Mouse (Mus musculus) heart, embryonic 10.5 days (tissue): ENCODE results near the gene Asap3. TPM values are rescaled to one million over a fixed set of nuclear protein-coding genes. Genes with fewer than 3 reads are reported as not detected.
A peak's percentile ranks its signal among the peaks of the same experiment; 100 is the strongest.

Source experiments
- DNase-seq: peaks from one replicate; pipeline ENCODE4 v3.0.0-alpha.2; 2017; ENCODE audit warnings: low spot score
- H3K27ac ChIP-seq: fragments of 300-500 bp; sonication (generic); 2 replicates; pipeline ENCODE4 v1.5.1; 2016; ENCODE audit warnings: mild to moderate bottlenecking
- H3K27me3 ChIP-seq: fragments of 300-500 bp; sonication (generic); 2 replicates; pipeline ENCODE4 v1.6.1; 2016; ENCODE audit warnings: mild to moderate bottlenecking; ENCODE audit not compliant: poor library complexity, insufficient read depth, severe bottlenecking
- H3K36me3 ChIP-seq: fragments of 300-500 bp; sonication (generic); 2 replicates; pipeline ENCODE4 v1.6.1; 2016; ENCODE audit warnings: mild to moderate bottlenecking, moderate library complexity
- H3K4me1 ChIP-seq: fragments of 300-500 bp; sonication (generic); 2 replicates; pipeline ENCODE4 v1.6.1; 2016; ENCODE audit warnings: mild to moderate bottlenecking
- H3K4me3 ChIP-seq: fragments of 300-500 bp; sonication (generic); 2 replicates; pipeline ENCODE4 v1.5.1; 2016; ENCODE audit warnings: mild to moderate bottlenecking, moderate library complexity
- H3K9me3 ChIP-seq: fragments of 300-500 bp; sonication (generic); 2 replicates; pipeline ENCODE4 v1.6.1; 2016; ENCODE audit warnings: mild to moderate bottlenecking, moderate library complexity
- WGBS: fragments of 180-500 bp; shearing (Covaris S2); methylation state at CpG from one replicate; pipeline ENCODE4 v1.1.7; 2016; 5-methylcytosine and 5-hydroxymethylcytosine counted together
- polyA plus RNA-seq: library from polyadenylated mRNA; unstranded; fragments of >200 nt; fragmentation: Nextera tagmentation; extraction: Ambion mirVana; gene quantifications from 2 replicates; pipeline ENCODE4 v1.2.1, GENCODE M21; 2016

The Asap3 gene
- polyA plus RNA-seq, 1 experiment from 2014 or later, result 3.7 TPM

- 86% methylated on average over 23 of the region's 23 CpGs for WGBS
- no peaks in the 10 kb centered on the region for H3K9me3 ChIP-seq
Observed at GRCm38 (mm10) chr4:136186739-136187472, 19.3 kb upstream of the Asap3 start.

GRCm38 (mm10) chr4:136188973-136189737 is 17.0 kb upstream of the Asap3 start:
- Histone ChIP-seq H3K27ac (no peak overlapping the region), H3K9me3 (no peaks in the 10 kb centered on the region), H3K4me1 (peaks cover 34% of the 10 kb centered on the region), H3K4me3 (no peak overlapping the region), H3K36me3 (peaks cover 63% of the 10 kb centered on the region), H3K27me3 (no peaks in the 10 kb centered on the region)
- no peak for DNase-seq
- WGBS, result 81% methylated on average over 6 of the region's 6 CpGs

More at GRCm38 (mm10) chr4:136186739-136187472, 19.3 kb upstream of the Asap3 start:
- Histone ChIP-seq H3K27ac (no peak overlapping the region), H3K4me1 (peaks cover 13% of the 10 kb centered on the region), H3K27me3 (no peaks in the 10 kb centered on the region), H3K36me3 (peaks cover 50% of the 10 kb centered on the region), H3K4me3 (no peak overlapping the region)
- no peak for DNase-seq

GRCm38 (mm10) chr4:136189912-136190311 is 16.3 kb upstream of the Asap3 start:
- Histone ChIP-seq H3K4me3 (no peak overlapping the region), H3K27ac (peak overlapping the region; percentile 18; the same call in 1 of the 2 replicates), H3K4me1 (peaks cover 42% of the 10 kb centered on the region), H3K27me3 (no peaks in the 10 kb centered on the region), H3K9me3 (no peaks in the 10 kb centered on the region), H3K36me3 (peaks cover 57% of the 10 kb centered on the region)
- no peak for DNase-seq
- WGBS, result 82% methylated on average over 8 of the region's 8 CpGs

GRCm38 (mm10) chr4:136193571-136193970 is 12.6 kb upstream of the Asap3 start:
- WGBS, result 71% methylated on average over 3 of the region's 3 CpGs
- peaks cover 53% of the 10 kb centered on the region for H3K4me1 ChIP-seq
- H3K4me3 ChIP-seq, result no peak overlapping the region
- no peak for DNase-seq
- no peaks in the 10 kb centered on the region for H3K9me3 ChIP-seq
- H3K27me3 ChIP-seq, result no peaks in the 10 kb centered on the region
- H3K36me3 ChIP-seq, result peaks cover 40% of the 10 kb centered on the region
- H3K27ac ChIP-seq, result peak overlapping the region; percentile 49; the same call in 1 of the 2 replicates

GRCm38 (mm10) chr4:136195029-136195428 is 11.1 kb upstream of the Asap3 start:
- Histone ChIP-seq H3K4me3 (no peak overlapping the region), H3K27ac (peak overlapping the region; percentile 43; the same call in 1 of the 2 replicates), H3K27me3 (no peaks in the 10 kb centered on the region), H3K4me1 (peaks cover 50% of the 10 kb centered on the region), H3K36me3 (peaks cover 30% of the 10 kb centered on the region), H3K9me3 (no peaks in the 10 kb centered on the region)
- WGBS, result 19% methylated on average over 7 of the region's 7 CpGs
- DNase-seq, result no peak

GRCm38 (mm10) chr4:136195629-136196028 is 10.5 kb upstream of the Asap3 start:
- Histone ChIP-seq H3K4me3 (no peak overlapping the region), H3K9me3 (no peaks in the 10 kb centered on the region)

GRCm38 (mm10) chr4:136196201-136196600 is 10.0 kb upstream of the Asap3 start:
- DNase-seq, result no peak
- no peak overlapping the region for H3K4me3 ChIP-seq
- peaks cover 6% of the 10 kb centered on the region; the same call in 1 of the 2 replicates for H3K27me3 ChIP-seq
- peaks cover 25% of the 10 kb centered on the region for H3K36me3 ChIP-seq
- H3K9me3 ChIP-seq, result no peaks in the 10 kb centered on the region
- H3K27ac ChIP-seq, result no peak overlapping the region
- WGBS, result 86% methylated on average over 10 of the region's 10 CpGs
- peaks cover 46% of the 10 kb centered on the region for H3K4me1 ChIP-seq

More at GRCm38 (mm10) chr4:136195629-136196028, 10.5 kb upstream of the Asap3 start:
- Histone ChIP-seq H3K36me3 (peaks cover 29% of the 10 kb centered on the region), H3K27ac (0 out of 2 replicates have a peak overlapping the region, but pooled peaks have one; percentile 43), H3K4me1 (peaks cover 49% of the 10 kb centered on the region), H3K27me3 (0 out of 2 replicates have a peak, but pooled peaks cover 2% of the 10 kb centered on the region)
- DNase-seq, result no peak
- WGBS, result 57% methylated on average over 9 of the region's 9 CpGs

GRCm38 (mm10) chr4:136198846-136199245 is 7.3 kb upstream of the Asap3 start:
- WGBS, result 77% methylated on average over 7 of the region's 7 CpGs
- Histone ChIP-seq H3K9me3 (no peaks in the 10 kb centered on the region), H3K27ac (no peak overlapping the region), H3K4me3 (no peak overlapping the region), H3K4me1 (peaks cover 22% of the 10 kb centered on the region), H3K27me3 (peaks cover 19% of the 10 kb centered on the region), H3K36me3 (0 out of 2 replicates have a peak, but pooled peaks cover 2% of the 10 kb centered on the region)
- DNase-seq, result no peak

GRCm38 (mm10) chr4:136199562-136200292 is 6.4 kb upstream of the Asap3 start:
- no peak for DNase-seq
- H3K36me3 ChIP-seq, result no peaks in the 10 kb centered on the region
- no peaks in the 10 kb centered on the region for H3K9me3 ChIP-seq
- peaks cover 13% of the 10 kb centered on the region for H3K4me1 ChIP-seq
- H3K27ac ChIP-seq, result no peak overlapping the region
- 26% methylated on average over 9 of the region's 9 CpGs for WGBS
- H3K4me3 ChIP-seq, result no peak overlapping the region
- peaks cover 25% of the 10 kb centered on the region for H3K27me3 ChIP-seq

- H3K9me3 ChIP-seq, result no peaks in the 10 kb centered on the region
- H3K36me3 ChIP-seq, result no peaks in the 10 kb centered on the region
- whole genome bisulfite sequencing, result 8% methylated on average over 9 of the region's 9 CpGs
Observed at GRCm38 (mm10) chr4:136202509-136202908, 3.7 kb upstream of the Asap3 start.

GRCm38 (mm10) chr4:136204775-136205174 is 1.4 kb upstream of the Asap3 start:
- no peak for DNase-seq
- Histone ChIP-seq H3K27me3 (peaks cover 42% of the 10 kb centered on the region), H3K27ac (no peak overlapping the region), H3K9me3 (no peaks in the 10 kb centered on the region), H3K4me1 (peaks cover 33% of the 10 kb centered on the region), H3K4me3 (no peak overlapping the region), H3K36me3 (no peaks in the 10 kb centered on the region)
- 80% methylated on average over 2 of the region's 2 CpGs for WGBS

More at GRCm38 (mm10) chr4:136202509-136202908, 3.7 kb upstream of the Asap3 start:
- H3K4me1 ChIP-seq, result peaks cover 22% of the 10 kb centered on the region
- DNase-seq, result peak; percentile 88
- H3K27me3 ChIP-seq, result peaks cover 31% of the 10 kb centered on the region
- no peak overlapping the region for H3K27ac ChIP-seq
- no peak overlapping the region for H3K4me3 ChIP-seq

GRCm38 (mm10) chr4:136206943-136207342 is 778 bp downstream of the Asap3 start:
- WGBS, result 6% methylated on average over 6 of the region's 6 CpGs
- Histone ChIP-seq H3K27me3 (peaks cover 32% of the 10 kb centered on the region), H3K27ac (peak overlapping the region; percentile 84; the same call in 1 of the 2 replicates), H3K4me3 (peak overlapping the region; percentile 81), H3K9me3 (no peaks in the 10 kb centered on the region), H3K36me3 (no peaks in the 10 kb centered on the region), H3K4me1 (peaks cover 33% of the 10 kb centered on the region)
- no peak for DNase-seq
